Mouse (Mus musculus): ENCODE data around the gene Otud6a. TPM values are rescaled to one million over a fixed set of nuclear protein-coding genes. Genes with fewer than 3 reads are reported as not detected.
"Not testable (repeated sequence)": the region's sequence is repeated elsewhere in the genome, so short reads cannot be mapped to it uniquely, and the experiment has no call there.

The Otud6a gene
- not detected in 2 replicates for polyA plus RNA-seq (2015; fragmentation: Nextera tagmentation; extraction: Ambion mirVana)

DNA sequence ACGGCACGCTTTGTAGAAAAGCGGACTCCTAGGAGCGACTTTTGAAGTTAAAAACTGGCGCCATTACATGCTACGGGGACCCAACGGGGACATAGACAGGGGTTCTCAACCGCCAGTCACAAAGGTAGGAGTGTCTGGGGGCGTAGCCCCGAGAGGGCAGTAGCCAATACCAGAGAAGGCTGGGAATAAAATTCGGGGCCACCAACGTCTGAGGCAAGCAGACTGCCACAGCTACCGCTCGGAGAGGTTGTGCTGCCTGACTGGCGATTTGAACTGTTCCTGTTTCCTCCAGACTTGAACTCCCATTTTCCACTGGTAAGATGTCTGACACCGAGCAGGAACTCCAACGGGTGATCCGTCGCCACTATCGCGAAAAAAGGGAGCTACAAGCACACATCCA, at the start of gene Otud6a:
Gene Otud6a, plus strand, starts transcription at position 321 of the 400 bp plus-strand sequence.
- 92% methylated on average over 21 of the region's 21 CpGs for WGBS
- no peaks in the 10 kb centered on the region for H3K36me3 ChIP-seq
- H3K4me1 ChIP-seq (replicated peaks): no peaks in the 10 kb centered on the region
- H3K27ac ChIP-seq (replicated peaks): no peak within 1 kb of the TSS
- no peak within 1 kb of the TSS for H3K4me2 ChIP-seq
- 0 out of 2 replicates have a peak, but pooled peaks cover 5% of the 10 kb centered on the region for H3K27me3 ChIP-seq
- H3K9ac ChIP-seq: no peak within 1 kb of the TSS
- ATAC-seq (ENCODE audit: low FRiP score, low read depth): no peak
- H3K4me3 ChIP-seq: no peak within 1 kb of the TSS
- no peaks in the 10 kb centered on the region for H3K9me3 ChIP-seq

GRCm38 (mm10) chrX:100389887-100390286, 38.9 kb upstream of the Otud6a start:
- no peak overlapping the region for H3K9ac ChIP-seq
- no peaks in the 10 kb centered on the region for H3K36me3 ChIP-seq
- no peak overlapping the region for H3K4me3 ChIP-seq
- no peaks in the 10 kb centered on the region for H3K9me3 ChIP-seq
- H3K4me2 ChIP-seq: no peak overlapping the region
- H3K27ac ChIP-seq (replicated peaks): no peak overlapping the region
- H3K4me1 ChIP-seq (replicated peaks): no peaks in the 10 kb centered on the region
- 86% methylated on average over 1 of the region's 1 CpGs for WGBS
- H3K27me3 ChIP-seq: no peaks in the 10 kb centered on the region
- no peak for ATAC-seq (ENCODE audit: low FRiP score, low read depth)

GRCm38 (mm10) chrX:100392304-100392703, 36.5 kb upstream of the Otud6a start:
- no peak overlapping the region for H3K4me2 ChIP-seq
- H3K9me3 ChIP-seq: no peaks in the 10 kb centered on the region
- no peak overlapping the region for H3K9ac ChIP-seq
- H3K4me1 ChIP-seq (replicated peaks): no peaks in the 10 kb centered on the region
- ATAC-seq (ENCODE audit: low FRiP score, low read depth): no peak
- 34% methylated on average over 6 of the region's 6 CpGs for WGBS
- H3K4me3 ChIP-seq: no peak overlapping the region
- no peaks in the 10 kb centered on the region for H3K36me3 ChIP-seq
- no peak overlapping the region for H3K27ac ChIP-seq (replicated peaks)
- H3K27me3 ChIP-seq: no peaks in the 10 kb centered on the region

- 52% methylated on average over 7 of the region's 7 CpGs for WGBS
- ATAC-seq (ENCODE audit: low FRiP score, low read depth): peak; percentile 54; the same call in 1 of the 2 replicates
These were observed 34.5 kb upstream of the Otud6a start for GRCm38 (mm10) chrX:100394223-100394861.

DNA sequence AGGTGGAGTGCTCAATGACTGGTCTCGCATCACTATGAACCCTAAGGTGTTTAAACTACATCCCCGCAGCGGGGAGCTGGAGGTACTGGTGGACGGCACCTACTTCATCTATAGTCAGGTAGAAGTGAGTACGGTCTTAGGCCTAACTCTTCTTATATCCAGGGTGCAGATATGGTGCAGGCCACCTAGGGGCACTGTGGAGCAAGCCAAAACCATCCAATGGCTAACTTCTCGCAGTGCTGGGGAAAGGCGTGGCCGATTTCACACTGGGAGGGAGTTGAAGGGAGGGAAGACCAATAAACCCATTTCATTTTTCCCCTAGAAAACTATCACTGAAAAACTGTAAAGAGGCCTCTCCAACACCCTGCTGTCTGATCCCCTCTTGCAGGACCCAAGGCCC, 33.8 kb upstream of the Otud6a start:
- no peaks in the 10 kb centered on the region for H3K4me1 ChIP-seq (replicated peaks)
- H3K4me2 ChIP-seq: no peak overlapping the region
- no peaks in the 10 kb centered on the region for H3K9me3 ChIP-seq
- no peaks in the 10 kb centered on the region for H3K27me3 ChIP-seq
- WGBS: 87% methylated on average over 8 of the region's 8 CpGs
- H3K36me3 ChIP-seq: no peaks in the 10 kb centered on the region
- ATAC-seq (ENCODE audit: low FRiP score, low read depth): no peak
- no peak overlapping the region for H3K9ac ChIP-seq
- no peak overlapping the region for H3K27ac ChIP-seq (replicated peaks)
- H3K4me3 ChIP-seq: no peak overlapping the region

More at GRCm38 (mm10) chrX:100394223-100394861, 34.5 kb upstream of the Otud6a start:
- H3K27me3 ChIP-seq: no peaks in the 10 kb centered on the region
- no peak overlapping the region for H3K9ac ChIP-seq
- H3K9me3 ChIP-seq: no peaks in the 10 kb centered on the region
- H3K4me3 ChIP-seq: no peak overlapping the region
- H3K4me1 ChIP-seq (replicated peaks): no peaks in the 10 kb centered on the region
- H3K36me3 ChIP-seq: no peaks in the 10 kb centered on the region
- no peak overlapping the region for H3K4me2 ChIP-seq
- no peak overlapping the region for H3K27ac ChIP-seq (replicated peaks)

DNA sequence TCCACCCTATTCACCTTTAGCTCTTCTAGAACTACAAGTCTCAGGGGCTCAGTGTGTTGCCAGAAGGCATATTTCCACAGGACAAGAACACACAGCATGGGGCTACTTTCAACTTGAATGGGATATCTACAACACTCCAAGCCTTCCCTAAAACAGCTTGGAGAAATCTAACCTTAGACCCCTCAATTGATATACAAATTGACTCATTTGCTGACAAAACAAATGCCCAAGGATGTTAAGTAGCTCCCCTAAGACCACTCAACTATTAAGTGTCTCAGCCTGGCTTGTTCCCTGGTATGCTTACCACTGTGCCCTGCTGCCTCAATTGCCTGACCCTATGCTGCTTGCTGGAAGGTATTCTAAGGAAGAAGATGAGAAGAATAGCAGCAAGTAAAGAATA, 27.9 kb upstream of the Otud6a start:
- Histone ChIP-seq H3K4me2 (no peak overlapping the region), H3K36me3 (no peaks in the 10 kb centered on the region), H3K4me1 (replicated peaks) (no peaks in the 10 kb centered on the region), H3K27me3 (no peaks in the 10 kb centered on the region), H3K4me3 (no peak overlapping the region), H3K9ac (no peak overlapping the region), H3K9me3 (no peaks in the 10 kb centered on the region), H3K27ac (replicated peaks) (no peak overlapping the region)
- no peak for ATAC-seq (ENCODE audit: low FRiP score, low read depth)

- H3K27me3 ChIP-seq: no peaks in the 10 kb centered on the region
- no peak for ATAC-seq (ENCODE audit: low FRiP score, low read depth)
These were observed 27.2 kb upstream of the Otud6a start for GRCm38 (mm10) chrX:100401657-100402056.

DNA sequence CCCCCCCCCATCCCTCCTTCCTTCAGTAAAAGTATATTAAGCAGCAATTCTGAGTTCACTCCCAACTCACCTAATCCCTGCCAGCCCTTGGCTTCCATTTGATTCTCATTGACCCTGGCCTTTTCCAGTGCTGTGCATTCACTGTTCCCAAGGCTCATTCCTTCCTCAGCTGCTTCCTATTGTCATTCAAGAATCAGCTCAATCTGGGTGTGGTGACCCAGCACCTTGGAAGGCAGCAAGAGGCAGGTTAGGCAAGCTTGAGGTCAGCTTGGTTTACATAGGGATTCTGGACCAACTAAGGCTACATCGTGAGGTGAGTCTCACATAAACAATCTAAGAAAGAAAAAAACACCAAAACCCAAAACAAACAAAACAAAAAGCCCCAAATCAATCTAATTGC, 19.6 kb upstream of the Otud6a start:
- no peak overlapping the region for H3K4me3 ChIP-seq
- H3K4me2 ChIP-seq: no peak overlapping the region
- H3K9ac ChIP-seq: no peak overlapping the region
- H3K27ac ChIP-seq (replicated peaks): no peak overlapping the region
- no peaks in the 10 kb centered on the region for H3K9me3 ChIP-seq
- ATAC-seq (ENCODE audit: low FRiP score, low read depth): no peak
- H3K4me1 ChIP-seq (replicated peaks): no peaks in the 10 kb centered on the region
- no peaks in the 10 kb centered on the region for H3K27me3 ChIP-seq
- H3K36me3 ChIP-seq: no peaks in the 10 kb centered on the region
- 93% methylated on average over 1 of the region's 1 CpGs for WGBS

More at GRCm38 (mm10) chrX:100401657-100402056, 27.2 kb upstream of the Otud6a start:
- no peak overlapping the region for H3K9ac ChIP-seq
- no peaks in the 10 kb centered on the region for H3K9me3 ChIP-seq
- 88% methylated on average over 5 of the region's 5 CpGs for WGBS
- H3K4me2 ChIP-seq: no peak overlapping the region
- no peaks in the 10 kb centered on the region for H3K36me3 ChIP-seq
- no peaks in the 10 kb centered on the region for H3K4me1 ChIP-seq (replicated peaks)
- no peak overlapping the region for H3K27ac ChIP-seq (replicated peaks)
- no peak overlapping the region for H3K4me3 ChIP-seq

DNA sequence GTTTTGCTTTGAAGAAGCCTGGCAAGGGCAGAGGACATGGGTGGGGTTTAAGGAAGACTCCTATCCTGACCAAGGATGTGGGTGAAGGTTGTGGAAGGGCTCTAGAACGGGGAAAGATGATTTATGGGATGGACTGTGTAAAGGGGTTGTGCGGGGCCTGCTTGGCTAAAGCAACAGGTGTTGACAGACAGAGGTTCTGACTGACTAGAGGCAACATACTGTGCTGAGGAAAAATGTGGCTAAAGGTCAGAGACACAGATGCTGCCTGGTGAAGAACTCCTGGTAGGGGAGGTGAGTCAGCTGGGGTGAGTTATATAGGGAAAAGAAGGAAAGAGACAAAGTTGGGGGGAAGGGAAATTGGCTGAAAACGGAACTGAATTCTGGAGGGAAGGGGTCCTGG, 3.5 kb downstream of the Otud6a start:
- Histone ChIP-seq H3K27me3 (0 out of 2 replicates have a peak, but pooled peaks cover 7% of the 10 kb centered on the region), H3K4me2 (no peak overlapping the region), H3K4me3 (no peak overlapping the region), H3K27ac (replicated peaks) (no peak overlapping the region), H3K9ac (no peak overlapping the region), H3K9me3 (no peaks in the 10 kb centered on the region), H3K4me1 (replicated peaks) (no peaks in the 10 kb centered on the region), H3K36me3 (no peaks in the 10 kb centered on the region)
- WGBS: 73% methylated on average over 3 of the region's 3 CpGs
- no peak for ATAC-seq (ENCODE audit: low FRiP score, low read depth)

- not testable (repeated sequence) for H3K4me1 ChIP-seq (replicated peaks); H3K27me3 ChIP-seq; H3K4me3 ChIP-seq; H3K4me2 ChIP-seq; H3K9ac ChIP-seq; H3K27ac ChIP-seq (replicated peaks); H3K36me3 ChIP-seq; H3K9me3 ChIP-seq; ATAC-seq (ENCODE audit: low FRiP score, low read depth)
- 93% methylated on average over 2 of the region's 2 CpGs for WGBS
These were observed 13.8 kb downstream of the Otud6a start, which contains the start of gene Awat2 for GRCm38 (mm10) chrX:100442617-100443016. Awat2 (minus strand) TSS chrX:100442717.

DNA sequence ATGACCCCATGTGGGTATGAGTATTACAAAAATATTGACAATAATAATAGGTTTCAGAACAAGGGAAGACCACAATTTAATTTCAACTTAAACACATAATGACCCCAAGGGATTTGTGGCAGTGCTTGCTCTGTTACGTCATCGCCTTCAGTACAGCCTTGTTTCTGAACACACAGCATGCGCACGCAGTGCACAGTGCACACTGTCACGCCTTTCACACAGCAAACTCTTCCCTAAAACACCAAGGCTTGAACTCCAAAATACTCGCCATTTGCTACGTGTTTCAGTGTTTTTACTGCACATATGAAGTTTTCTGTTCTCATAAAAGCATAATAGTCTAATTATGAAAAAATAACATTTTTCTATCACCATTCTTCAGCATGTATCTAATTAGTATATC, 14.7 kb downstream of the Otud6a start:
- Histone ChIP-seq H3K36me3 (no peaks in the 10 kb centered on the region), H3K4me2 (no peak overlapping the region), H3K27me3 (no peaks in the 10 kb centered on the region), H3K4me3 (no peak overlapping the region), H3K4me1 (replicated peaks) (no peaks in the 10 kb centered on the region), H3K9ac (no peak overlapping the region), H3K9me3 (no peaks in the 10 kb centered on the region), H3K27ac (replicated peaks) (no peak overlapping the region)
- no peak for ATAC-seq (ENCODE audit: low FRiP score, low read depth)
- 90% methylated on average over 7 of the region's 7 CpGs for WGBS

GRCm38 (mm10) chrX:100468047-100468446, 39.2 kb downstream of the Otud6a start:
- no peaks in the 10 kb centered on the region for H3K27me3 ChIP-seq
- H3K27ac ChIP-seq (replicated peaks): no peak overlapping the region
- H3K4me3 ChIP-seq: no peak overlapping the region
- H3K9me3 ChIP-seq: no peaks in the 10 kb centered on the region
- no peak overlapping the region for H3K9ac ChIP-seq
- no peaks in the 10 kb centered on the region for H3K4me1 ChIP-seq (replicated peaks)
- WGBS: 87% methylated on average over 4 of the region's 4 CpGs
- H3K4me2 ChIP-seq: no peak overlapping the region
- H3K36me3 ChIP-seq: no peaks in the 10 kb centered on the region
- ATAC-seq (ENCODE audit: low FRiP score, low read depth): no peak

DNA sequence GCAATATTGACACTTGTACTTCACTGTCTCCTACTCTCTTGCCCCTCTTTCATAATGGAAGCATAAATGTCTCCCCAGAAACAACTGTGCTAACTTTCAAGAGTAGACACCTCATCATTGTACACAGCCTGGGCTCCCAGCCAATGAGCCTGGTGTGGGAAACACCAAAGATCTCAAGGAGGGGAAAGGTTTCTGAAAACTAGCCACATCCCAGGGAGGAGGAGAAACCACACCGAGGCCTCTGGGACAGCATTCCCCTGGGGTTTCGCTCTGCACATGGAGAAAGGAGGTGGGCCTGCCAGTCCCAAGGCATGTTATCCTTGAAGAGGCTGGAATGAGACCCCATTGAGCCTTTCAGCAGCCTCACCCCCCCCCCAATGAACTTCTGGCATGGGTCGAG, 41.3 kb downstream of the Otud6a start:
- no peaks in the 10 kb centered on the region for H3K9me3 ChIP-seq
- H3K4me2 ChIP-seq: no peak overlapping the region
- H3K9ac ChIP-seq: no peak overlapping the region
- H3K4me1 ChIP-seq (replicated peaks): no peaks in the 10 kb centered on the region
- no peaks in the 10 kb centered on the region for H3K36me3 ChIP-seq
- 0 out of 2 replicates have a peak, but pooled peaks cover 1% of the 10 kb centered on the region for H3K27me3 ChIP-seq
- H3K27ac ChIP-seq (replicated peaks): no peak overlapping the region
- WGBS: 88% methylated on average over 3 of the region's 3 CpGs
- H3K4me3 ChIP-seq: no peak overlapping the region
- no peak for ATAC-seq (ENCODE audit: low FRiP score, low read depth)
